Mouse (Mus musculus): ENCODE data around the gene Pank3.

Gene Pank3

GRCm38 (mm10) chr11:35769188-35769745 is at the start of gene Pank3:
Pank3 (plus strand) TSS chr11:35769484.
- peak; percentile 99 for DNase-seq

- peak; percentile 14 for DNase-seq
Measured at GRCm38 (mm10) chr11:35723876-35724275, 45.4 kb upstream of the Pank3 start.

- no peak for DNase-seq
Measured at GRCm38 (mm10) chr11:35726341-35726846, 42.9 kb upstream of the Pank3 start.

GRCm38 (mm10) chr11:35728200-35728599 is 41.1 kb upstream of the Pank3 start:
- no peak for DNase-seq

GRCm38 (mm10) chr11:35729186-35729585 is 40.1 kb upstream of the Pank3 start:
- no peak for DNase-seq

GRCm38 (mm10) chr11:35732366-35732765 is 36.9 kb upstream of the Pank3 start:
- DNase-seq, result peak; percentile 73

GRCm38 (mm10) chr11:35736817-35737216 is 32.5 kb upstream of the Pank3 start:
- DNase-seq, result no peak

GRCm38 (mm10) chr11:35737262-35737661 is 32.0 kb upstream of the Pank3 start:
- no peak for DNase-seq

- no peak for DNase-seq
Measured at GRCm38 (mm10) chr11:35738102-35738501, 31.2 kb upstream of the Pank3 start.

GRCm38 (mm10) chr11:35743586-35743985 is 25.7 kb upstream of the Pank3 start:
- DNase-seq, result no peak

GRCm38 (mm10) chr11:35744571-35744970 is 24.7 kb upstream of the Pank3 start:
- no peak for DNase-seq

- DNase-seq, result peak; percentile 79
Measured at GRCm38 (mm10) chr11:35750578-35750977, 18.7 kb upstream of the Pank3 start.

- DNase-seq, result no peak
Measured at GRCm38 (mm10) chr11:35754906-35755418, 14.3 kb upstream of the Pank3 start.

- no peak for DNase-seq
Measured at GRCm38 (mm10) chr11:35755546-35755945, 13.7 kb upstream of the Pank3 start.

GRCm38 (mm10) chr11:35756411-35757303 is 12.6 kb upstream of the Pank3 start:
- no peak for DNase-seq

GRCm38 (mm10) chr11:35760001-35760626 is 9.2 kb upstream of the Pank3 start:
- DNase-seq, result no peak

GRCm38 (mm10) chr11:35760627-35761003 is 8.7 kb upstream of the Pank3 start:
- DNase-seq, result no peak

GRCm38 (mm10) chr11:35766845-35767244 is 2.4 kb upstream of the Pank3 start:
- no peak for DNase-seq

- DNase-seq, result no peak
Measured at GRCm38 (mm10) chr11:35769746-35770437, 608 bp downstream of the Pank3 start.

- DNase-seq, result no peak
Measured at GRCm38 (mm10) chr11:35770741-35771504, 1.6 kb downstream of the Pank3 start.

GRCm38 (mm10) chr11:35775606-35776005 is 6.3 kb downstream of the Pank3 start:
- no peak for DNase-seq

GRCm38 (mm10) chr11:35776452-35776851 is 7.2 kb downstream of the Pank3 start:
- DNase-seq, result no peak
